Mouse (Mus musculus): ENCODE results near the gene Dhrs13.

DNA sequence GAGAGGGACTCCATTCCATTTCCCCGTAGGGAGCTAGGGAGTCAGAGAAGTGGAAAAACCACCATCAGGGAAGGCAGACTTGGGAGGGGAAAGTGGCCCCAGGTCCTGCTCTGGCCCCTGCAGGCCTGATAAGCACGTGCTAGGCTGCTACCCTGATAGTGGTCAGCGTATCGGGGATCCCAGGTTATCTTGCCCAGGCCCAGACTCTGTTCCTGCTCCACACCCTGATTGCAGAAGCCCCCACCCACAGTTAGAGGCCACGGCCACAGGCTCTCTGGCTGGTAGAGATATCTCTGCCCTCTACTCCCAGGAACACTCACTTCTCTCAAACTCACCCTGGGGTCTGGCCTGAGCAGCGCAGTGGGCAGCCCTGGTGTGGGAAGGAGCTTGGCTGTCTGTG, 37.6 kb downstream of the Dhrs13 start:
- TF ChIP-seq CTCF (IDR thresholded peaks at IDR 0.05; ENCODE audit: low read depth) = no peak
- TF ChIP-seq EP300 (IDR thresholded peaks at IDR 0.05; ENCODE audit: low read depth) = no peak

Measured in heart, postnatal 0 days (tissue).